Comparison of ENCODE assay signal across 19 mouse cellular contexts in genomic region chr7:34757513-34757912, GRCm38 (mm10). TPM values are rescaled to one million over a fixed set of nuclear protein-coding genes. Genes with fewer than 3 reads are reported as not detected.
A peak's percentile ranks its signal among the peaks of the same experiment; 100 is the strongest.
DNase-seq lines count a peak whose midpoint lies in the region; ATAC-seq and TF ChIP-seq lines count a peak whose summit lies in the region.
"Had no signal": no experiment of that assay in that cellular context is flagged by ENCODE, and none has a peak within 500 bp of the region (broad histone marks: within the 10 kb centered on the region; RNA-seq: fewer than 3 reads in every experiment).

No protein-coding gene starts in this region.

- WGBS in midbrain, postnatal 0 days, result 85% methylated on average over 4 of the region's 4 CpGs
- WGBS in midbrain, embryonic 10.5 days, result 76% methylated on average over 4 of the region's 4 CpGs

- H3K79me2 ChIP-seq in MEL (ENCODE audit: control insufficient read depth, insufficient read depth, low read length, poor library complexity), result no peaks in the 10 kb centered on the region

- H3K4me3 ChIP-seq in layer of hippocampus, adult 2 months, result no peak overlapping the region
- H3K4me3 ChIP-seq in midbrain, postnatal 0 days (ENCODE audit: low read depth, low read length), result no peak overlapping the region
- H3K4me3 ChIP-seq in midbrain, embryonic 10.5 days, result no peak overlapping the region
- H3K4me3 ChIP-seq in MEL (ENCODE audit: control insufficient read depth in 1 of 2, insufficient read depth in 1 of 2, low read depth in 2 of 2, low read length in 2 of 2), result no peak overlapping the region
- H3K4me3 ChIP-seq: forebrain, embryonic 13.5 days; intestine, embryonic 15.5 days; limb, embryonic 15.5 days; neural tube, embryonic 13.5 days had no signal

- peak; percentile 52 for TF ChIP-seq CTCF in layer of hippocampus, adult 2 months (conservative IDR thresholded peaks at IDR 0.05)
- peak; percentile 50 for TF ChIP-seq CTCF in midbrain, postnatal 0 days (IDR thresholded peaks at IDR 0.05)
- peak; percentile 14 to 30 (median 27); a peak in 3 of 6 replicates for TF ChIP-seq CTCF in MEL (IDR thresholded peaks at IDR 0.05 in 2 of 3, conservative IDR thresholded peaks at IDR 0.05 in 1 of 3; ENCODE audit: control insufficient read depth in 1 of 3, insufficient read depth in 1 of 3, low read depth in 2 of 3, low read length in 3 of 3, poor library complexity in 1 of 3, severe bottlenecking in 1 of 3)

- DNase-seq in layer of hippocampus, adult 2 months (ENCODE audit: low spot score in 2 of 2), result no peak
- no peak for DNase-seq in layer of hippocampus, adult 8-10 months (ENCODE audit: low spot score in 2 of 2)
- DNase-seq in midbrain, postnatal 0 days (ENCODE audit: low spot score), result no peak
- no peak for DNase-seq in midbrain, embryonic 10.5 days (ENCODE audit: low spot score)
- peak; percentile 4 for DNase-seq in MEL (ENCODE audit: low read depth, low spot score)
- DNase-seq in right cerebral cortex, adult 2 months (ENCODE audit: low spot score in 2 of 2), result no peak
- no peak for DNase-seq in thymus, postnatal 36 days
- DNase-seq: adrenal gland, adult 8-10 months; cerebellum, adult 11-12 months; cerebellum, postnatal 25 days; gastrocnemius, postnatal 10 days; kidney, postnatal 25 days; lung, postnatal 36 days had no signal

- no peaks in the 10 kb centered on the region for H3K36me3 ChIP-seq in midbrain, postnatal 0 days (ENCODE audit: insufficient read depth, low read length)
- no peaks in the 10 kb centered on the region for H3K36me3 ChIP-seq in midbrain, embryonic 10.5 days
- no peaks in the 10 kb centered on the region for H3K36me3 ChIP-seq in MEL (ENCODE audit: control insufficient read depth in 1 of 2, insufficient read depth in 2 of 2, low read length in 2 of 2)
- H3K36me3 ChIP-seq: intestine, embryonic 15.5 days; limb, embryonic 15.5 days; neural tube, embryonic 13.5 days had no signal

- H3K27me3 ChIP-seq in midbrain, postnatal 0 days (ENCODE audit: insufficient read depth, low read length), result no peaks in the 10 kb centered on the region
- no peaks in the 10 kb centered on the region for H3K27me3 ChIP-seq in midbrain, embryonic 10.5 days (ENCODE audit: low read depth, poor library complexity, severe bottlenecking)
- H3K27me3 ChIP-seq in MEL (ENCODE audit: control insufficient read depth in 1 of 2, insufficient read depth in 2 of 2, low read length in 2 of 2), result no peaks in the 10 kb centered on the region; a peak in 1 of 4 replicates
- H3K27me3 ChIP-seq: intestine, embryonic 15.5 days; neural tube, embryonic 13.5 days had no signal

- no peak overlapping the region for H3K27ac ChIP-seq in layer of hippocampus, adult 2 months
- no peak overlapping the region for H3K27ac ChIP-seq in midbrain, postnatal 0 days (ENCODE audit: low read depth, low read length)
- H3K27ac ChIP-seq in midbrain, embryonic 10.5 days (replicated peaks), result no peak overlapping the region
- no peak overlapping the region for H3K27ac ChIP-seq in MEL (ENCODE audit: control insufficient read depth, low read depth, low read length)
- H3K27ac ChIP-seq: forebrain, embryonic 13.5 days; intestine, embryonic 15.5 days; limb, embryonic 15.5 days had no signal

- TF ChIP-seq EP300 in MEL (IDR thresholded peaks at IDR 0.05; ENCODE audit: low read depth in 1 of 2, low read length in 2 of 2), result no peak

- ATAC-seq in midbrain, postnatal 0 days (ENCODE audit: low FRiP score), result no peak
- ATAC-seq: forebrain, embryonic 13.5 days; intestine, embryonic 15.5 days had no signal

- H3K4me2 ChIP-seq in midbrain, postnatal 0 days (ENCODE audit: low read depth, low read length, poor library complexity, severe bottlenecking), result no peak overlapping the region
- H3K4me2 ChIP-seq: forebrain, embryonic 13.5 days; intestine, embryonic 15.5 days; limb, embryonic 15.5 days; midbrain, embryonic 11.5 days; neural tube, embryonic 13.5 days had no signal

- no peaks in the 10 kb centered on the region; the same call in 1 of the 2 replicates for H3K4me1 ChIP-seq in midbrain, postnatal 0 days (ENCODE audit: insufficient read depth, low read length)
- peaks cover 23% of the 10 kb centered on the region for H3K4me1 ChIP-seq in midbrain, embryonic 10.5 days
- no peaks in the 10 kb centered on the region for H3K4me1 ChIP-seq in MEL (ENCODE audit: control insufficient read depth in 1 of 2, insufficient read depth in 2 of 2, low read length in 2 of 2)

- H3K9me3 ChIP-seq in midbrain, postnatal 0 days (ENCODE audit: low read length), result no peaks in the 10 kb centered on the region
- H3K9me3 ChIP-seq in midbrain, embryonic 10.5 days (replicated peaks), result no peaks in the 10 kb centered on the region
- H3K9me3 ChIP-seq in MEL (replicated peaks; ENCODE audit: insufficient read depth, low read length), result no peaks in the 10 kb centered on the region
- H3K9me3 ChIP-seq: intestine, embryonic 15.5 days; limb, embryonic 15.5 days; neural tube, embryonic 13.5 days had no signal

- TF ChIP-seq POLR2A in MEL (IDR thresholded peaks at IDR 0.05; ENCODE audit: control insufficient read depth in 1 of 2, insufficient read depth in 1 of 2, low read depth in 1 of 2, low read length in 2 of 2, poor library complexity in 1 of 2), result no peak

- no peak overlapping the region for H3K9ac ChIP-seq in midbrain, postnatal 0 days (replicated peaks; ENCODE audit: low read length, poor library complexity, severe bottlenecking)
- H3K9ac ChIP-seq in MEL (ENCODE audit: control insufficient read depth, low read depth, low read length, poor library complexity, severe bottlenecking), result no peak overlapping the region
- H3K9ac ChIP-seq: forebrain, embryonic 13.5 days; intestine, embryonic 15.5 days; limb, embryonic 15.5 days; neural tube, embryonic 13.5 days had no signal

- TF ChIP-seq RAD21 in MEL (IDR thresholded peaks at IDR 0.05; ENCODE audit: low read depth, low read length), result no peak

TF ChIP-seq in MEL, 35 proteins besides CTCF, POLR2A, EP300 and RAD21:
- TF ChIP-seq MYC (IDR thresholded peaks at IDR 0.05; ENCODE audit: low read depth, low read length), result no peak
- TF ChIP-seq SMC3 (IDR thresholded peaks at IDR 0.05; ENCODE audit: low read depth, low read length), result 0 out of 2 replicates have a peak, but pooled peaks have one; percentile 9
- TF ChIP-seq BHLHE40 (IDR thresholded peaks at IDR 0.05; ENCODE audit: borderline replicate concordance, low read depth, low read length), result no peak

RNA-seq across cellular contexts. Expression of gene Chst8, which starts 55.0 kb away (rescaled TPM):
- total RNA-seq in layer of hippocampus, adult 2 months (2021), result 10 to 100 TPM; 25.7 to 39.9 TPM
- 10 to 100 TPM; 28.5 to 37.0 (median 32.7) TPM for total RNA-seq in layer of hippocampus, adult 8-10 months (2022)
- 17.4 and 20.1 TPM in 2 replicates for total RNA-seq in midbrain, postnatal 0 days (2014; rRNA removed)
- polyA plus RNA-seq in midbrain, postnatal 0 days (2015; fragmentation: Nextera tagmentation; extraction: Ambion mirVana), result 13.5 and 16.2 TPM in 2 replicates
- polyA plus RNA-seq in midbrain, embryonic 10.5 days (2016; fragmentation: Nextera tagmentation; extraction: Ambion mirVana), result 5.3 and 9.5 TPM in 2 replicates
- not detected in 2 replicates for total RNA-seq in MEL (2012; rRNA removed)
- not detected for polyA plus RNA-seq in MEL (2012; ENCODE audit: insufficient read depth in 1 of 2, insufficient read length in 2 of 2, low read depth in 1 of 2, low replicate concordance in 2 of 2, missing spikeins in 1 of 2)
- total RNA-seq: heart, adult 8-10 months had no signal

Comparison
In these comparisons a context has a peak if more than half of its experiments do, and no peak if none do; other contexts are left out.
1. RNA of gene Chst8, which starts 55.0 kb away (total RNA-seq): 25.7 to 39.9 TPM in layer of hippocampus, adult 2 months, 28.5 to 37.0 TPM in layer of hippocampus, adult 8-10 months and 17.4 to 20.1 TPM in midbrain, postnatal 0 days; not detected in MEL; every median in the first group is over 10 times any median in the second.
2. Peak in every context shown above with its lines, with median percentiles within 50 percentile points of each other: CTCF ChIP-seq.